Mouse (Mus musculus) MEL (cell line): Measurements from ENCODE around the gene Nucks1. TPM values are rescaled to one million over a fixed set of nuclear protein-coding genes. Genes with fewer than 3 reads are reported as not detected.
A peak's percentile ranks its signal among the peaks of the same experiment; 100 is the strongest.

Source experiments
- DNase-seq: peaks from one replicate; pipeline ENCODE4 v3.0.0; 2011; ENCODE audit warnings: low read depth, low spot score
- H3K27ac ChIP-seq: 2 replicates; pipeline ENCODE4 v1.5.1; 2012; ENCODE audit warnings: low read depth, mild to moderate bottlenecking, control low read depth, low read length, moderate library complexity; ENCODE audit not compliant: control insufficient read depth
- H3K27me3 ChIP-seq, 2 experiments: fragments of 150-350 bp in 1 of 2; sonication (generic) in 1 of 2; 2 replicates each; pipeline ENCODE4 v1.6.1; 2012; ENCODE audit warnings: low read length in 2 of 2, mild to moderate bottlenecking in 2 of 2, improper control_type of control experiment in 1 of 2, moderate library complexity in 1 of 2; ENCODE audit not compliant: insufficient read depth in 2 of 2, control insufficient read depth in 1 of 2
- H3K36me3 ChIP-seq, 2 experiments: 2 replicates each; pipeline ENCODE4 v1.6.1; 2012 to 2014; ENCODE audit warnings: low read length in 2 of 2, improper control_type of control experiment in 1 of 2, inconsistent platforms in 1 of 2, mild to moderate bottlenecking in 1 of 2; ENCODE audit not compliant: insufficient read depth in 2 of 2, control insufficient read depth in 1 of 2
- H3K4me1 ChIP-seq, 2 experiments: fragments of 150-350 bp in 1 of 2; sonication (generic) in 1 of 2; 2 replicates each; pipeline ENCODE4 v1.6.1; 2012; ENCODE audit warnings: low read length in 2 of 2, improper control_type of control experiment in 1 of 2, mild to moderate bottlenecking in 1 of 2; ENCODE audit not compliant: insufficient read depth in 2 of 2, control insufficient read depth in 1 of 2
- H3K4me3 ChIP-seq, 2 experiments: fragments of 150-350 bp in 1 of 2; sonication (generic) in 1 of 2; 2 replicates each; pipeline ENCODE4 v1.5.1; 2012; ENCODE audit warnings: low read depth in 2 of 2, low read length in 2 of 2, mild to moderate bottlenecking in 2 of 2, moderate library complexity in 2 of 2, control low read depth in 1 of 2, improper control_type of control experiment in 1 of 2; ENCODE audit not compliant: control insufficient read depth in 1 of 2, insufficient read depth in 1 of 2
- H3K79me2 ChIP-seq: 2 replicates; pipeline ENCODE4 v1.6.1; 2012; ENCODE audit warnings: mild to moderate bottlenecking, low read length, moderate library complexity; ENCODE audit not compliant: control insufficient read depth, poor library complexity, insufficient read depth
- H3K9ac ChIP-seq: 2 replicates; pipeline ENCODE4 v1.6.1; 2012; ENCODE audit warnings: low read depth, mild to moderate bottlenecking, control low read depth, low read length, moderate library complexity; ENCODE audit not compliant: control insufficient read depth, poor library complexity, severe bottlenecking
- H3K9me3 ChIP-seq: fragments of 150-350 bp; sonication (generic); replicated peaks from 2 replicates; pipeline ENCODE4 v1.6.1; 2012; ENCODE audit warnings: mild to moderate bottlenecking, low read length, improper control_type of control experiment, moderate library complexity; ENCODE audit not compliant: insufficient read depth
- BHLHE40 ChIP-seq: IDR thresholded peaks from 2 replicates; pipeline ENCODE4 v1.6.1; 2012; ENCODE audit warnings: low read depth, mild to moderate bottlenecking, inconsistent platforms, low read length, improper control_type of control experiment, borderline replicate concordance
- CHD1 ChIP-seq: IDR thresholded peaks from 2 replicates; pipeline ENCODE4 v1.6.1; 2012; ENCODE audit warnings: low read depth, mild to moderate bottlenecking, inconsistent platforms, low read length, improper control_type of control experiment
- CHD2 ChIP-seq: IDR thresholded peaks from 2 replicates; pipeline ENCODE4 v1.6.1; 2011; ENCODE audit warnings: low read length, improper control_type of control experiment
- CTCF ChIP-seq, 3 experiments: IDR thresholded peaks in 2 of 3; conservative IDR thresholded peaks in 1 of 3; 2 replicates each; pipeline ENCODE4 v1.5.1; 2011 to 2012; ENCODE audit warnings: low read length in 3 of 3, low read depth in 2 of 3, mild to moderate bottlenecking in 2 of 3, improper control_type of control experiment in 1 of 3, inconsistent platforms in 1 of 3, mixed read lengths in 1 of 3, moderate library complexity in 1 of 3; ENCODE audit not compliant: control insufficient read depth in 1 of 3, insufficient read depth in 1 of 3, poor library complexity in 1 of 3, severe bottlenecking in 1 of 3
- E2F4 ChIP-seq: IDR thresholded peaks from 2 replicates; pipeline ENCODE4 v1.6.1; 2011; ENCODE audit warnings: low read depth, low read length, improper control_type of control experiment, borderline replicate concordance
- ELF1 ChIP-seq: IDR thresholded peaks from 2 replicates; pipeline ENCODE4 v1.6.1; 2014; ENCODE audit warnings: low read depth, mild to moderate bottlenecking, inconsistent platforms, low read length, improper control_type of control experiment, moderate library complexity
- EP300 ChIP-seq, 2 experiments: IDR thresholded peaks; 2 replicates each; pipeline ENCODE4 v1.6.1; 2011; ENCODE audit warnings: improper control_type of control experiment in 2 of 2, low read length in 2 of 2, low read depth in 1 of 2, mild to moderate bottlenecking in 1 of 2
- ETS1 ChIP-seq: IDR thresholded peaks from 2 replicates; pipeline ENCODE4 v1.6.1; 2012; ENCODE audit warnings: low read depth, mild to moderate bottlenecking, inconsistent platforms, low read length, improper control_type of control experiment, moderate library complexity
- GATA1 ChIP-seq: IDR thresholded peaks from 2 replicates; pipeline ENCODE4 v1.6.1; 2011; ENCODE audit warnings: low read depth, low read length, improper control_type of control experiment
- HCFC1 ChIP-seq: IDR thresholded peaks from 2 replicates; pipeline ENCODE4 v1.6.1; 2012; ENCODE audit warnings: low read depth, mild to moderate bottlenecking, inconsistent platforms, low read length, improper control_type of control experiment, moderate library complexity
- JUND ChIP-seq: IDR thresholded peaks from 2 replicates; pipeline ENCODE4 v1.6.1; 2011; ENCODE audit warnings: low read depth, mild to moderate bottlenecking, improper control_type of control experiment, low read length
- KAT2A ChIP-seq: conservative IDR thresholded peaks from 2 replicates; pipeline ENCODE4 v1.6.1; 2012; ENCODE audit warnings: low read depth, low read length, improper control_type of control experiment, inconsistent platforms
- MAFK ChIP-seq: IDR thresholded peaks from 2 replicates; pipeline ENCODE4 v1.6.1; 2011; ENCODE audit warnings: low read depth, mild to moderate bottlenecking, low read length, improper control_type of control experiment, borderline replicate concordance
- MAX ChIP-seq: IDR thresholded peaks from 2 replicates; pipeline ENCODE4 v1.6.1; 2011; ENCODE audit warnings: low read length, improper control_type of control experiment
- MAZ ChIP-seq: IDR thresholded peaks from 2 replicates; pipeline ENCODE4 v1.6.1; 2012; ENCODE audit warnings: low read depth, mild to moderate bottlenecking, inconsistent platforms, low read length, improper control_type of control experiment
- MEF2A ChIP-seq: IDR thresholded peaks from 2 replicates; pipeline ENCODE4 v1.6.1; 2014; ENCODE audit warnings: low read depth, mild to moderate bottlenecking, inconsistent platforms, low read length, improper control_type of control experiment; ENCODE audit not compliant: poor library complexity, insufficient replicate concordance, severe bottlenecking; ENCODE audit errors: extremely low read depth
- MXI1 ChIP-seq: IDR thresholded peaks from 2 replicates; pipeline ENCODE4 v1.6.1; 2011; ENCODE audit warnings: mild to moderate bottlenecking, low read depth, low read length, improper control_type of control experiment
- MYB ChIP-seq: IDR thresholded peaks from 2 replicates; pipeline ENCODE4 v1.6.1; 2011; ENCODE audit warnings: mild to moderate bottlenecking, low read depth, low read length, improper control_type of control experiment
- MYC ChIP-seq: IDR thresholded peaks from 2 replicates; pipeline ENCODE4 v1.6.1; 2011; ENCODE audit warnings: low read depth, mild to moderate bottlenecking, low read length, improper control_type of control experiment, moderate library complexity
- NELFE ChIP-seq: IDR thresholded peaks from 2 replicates; pipeline ENCODE4 v1.6.1; 2011; ENCODE audit warnings: low read depth, low read length, improper control_type of control experiment
- NRF1 ChIP-seq: IDR thresholded peaks from 2 replicates; pipeline ENCODE4 v1.6.1; 2014; ENCODE audit warnings: low read depth, mild to moderate bottlenecking, inconsistent platforms, low read length, improper control_type of control experiment, moderate library complexity; ENCODE audit not compliant: poor library complexity, insufficient read depth, severe bottlenecking
- POLR2A ChIP-seq, 2 experiments: IDR thresholded peaks; 2 replicates each; pipeline ENCODE4 v1.6.1; 2011 to 2012; ENCODE audit warnings: low read length in 2 of 2, mild to moderate bottlenecking in 2 of 2, control low read depth in 1 of 2, improper control_type of control experiment in 1 of 2, low read depth in 1 of 2, moderate library complexity in 1 of 2; ENCODE audit not compliant: control insufficient read depth in 1 of 2, insufficient read depth in 1 of 2, poor library complexity in 1 of 2
- POLR2AphosphoS2 ChIP-seq: IDR thresholded peaks from 2 replicates; pipeline ENCODE4 v1.6.1; 2011; ENCODE audit warnings: low read length, improper control_type of control experiment
- POLR2AphosphoS5 ChIP-seq: IDR thresholded peaks from 2 replicates; pipeline ENCODE4 v1.6.1; 2012; ENCODE audit warnings: low read depth, borderline replicate concordance, mild to moderate bottlenecking, inconsistent platforms, low read length, moderate library complexity, mixed read lengths
- RAD21 ChIP-seq: IDR thresholded peaks from 2 replicates; pipeline ENCODE4 v1.6.1; 2011; ENCODE audit warnings: mild to moderate bottlenecking, low read depth, low read length, improper control_type of control experiment
- SIN3A ChIP-seq: IDR thresholded peaks from 2 replicates; pipeline ENCODE4 v1.6.1; 2012; ENCODE audit warnings: low read length, improper control_type of control experiment, inconsistent platforms
- SMC3 ChIP-seq: IDR thresholded peaks from 2 replicates; pipeline ENCODE4 v1.6.1; 2011; ENCODE audit warnings: low read depth, low read length, improper control_type of control experiment
- TAL1 ChIP-seq: IDR thresholded peaks from 2 replicates; pipeline ENCODE4 v1.6.1; 2012; ENCODE audit warnings: mild to moderate bottlenecking, inconsistent platforms, low read length, moderate library complexity, mixed read lengths
- TBP ChIP-seq: IDR thresholded peaks from 2 replicates; pipeline ENCODE4 v1.8.0; 2011; ENCODE audit warnings: low read depth, low read length, improper control_type of control experiment
- TCF12 ChIP-seq: IDR thresholded peaks from 2 replicates; pipeline ENCODE4 v1.6.1; 2014; ENCODE audit warnings: low read depth, mild to moderate bottlenecking, inconsistent platforms, low read length, improper control_type of control experiment, moderate library complexity
- UBTF ChIP-seq: IDR thresholded peaks from 2 replicates; pipeline ENCODE4 v1.6.1; 2012; ENCODE audit warnings: low read depth, mild to moderate bottlenecking, inconsistent platforms, low read length, improper control_type of control experiment, moderate library complexity, borderline replicate concordance; ENCODE audit not compliant: insufficient read depth
- USF1 ChIP-seq: IDR thresholded peaks from 2 replicates; pipeline ENCODE4 v1.6.1; 2014; ENCODE audit warnings: low read depth, mild to moderate bottlenecking, inconsistent platforms, low read length, improper control_type of control experiment, moderate library complexity
- USF2 ChIP-seq, 2 experiments: IDR thresholded peaks; 2 replicates each; pipeline ENCODE4 v1.6.1; 2011 to 2012; ENCODE audit warnings: improper control_type of control experiment in 2 of 2, low read length in 2 of 2, borderline replicate concordance in 1 of 2, inconsistent platforms in 1 of 2, low read depth in 1 of 2, mild to moderate bottlenecking in 1 of 2; ENCODE audit not compliant: insufficient read depth in 1 of 2
- ZC3H11A ChIP-seq: IDR thresholded peaks from 2 replicates; pipeline ENCODE4 v1.6.1; 2012; ENCODE audit warnings: low read depth, mild to moderate bottlenecking, inconsistent platforms, low read length, improper control_type of control experiment
- ZKSCAN1 ChIP-seq: IDR thresholded peaks from 2 replicates; pipeline ENCODE4 v1.6.1; 2012; ENCODE audit warnings: low read depth, mild to moderate bottlenecking, inconsistent platforms, low read length, improper control_type of control experiment, moderate library complexity
- ZNF384 ChIP-seq: IDR thresholded peaks from 2 replicates; pipeline ENCODE4 v1.6.1; 2012; ENCODE audit warnings: low read depth, mild to moderate bottlenecking, inconsistent platforms, low read length, improper control_type of control experiment
- polyA plus RNA-seq, 2 experiments: library from polyadenylated mRNA; stranded (reverse) in 1 of 2; unstranded in 1 of 2; fragments of >175 nt in 1 of 2; fragments of >200 nt in 1 of 2; gene quantifications; 2 replicates each; pipeline versions ENCODE4 v1.2.1 to v1.2.4; 2012; ENCODE audit warnings: low replicate concordance in 2 of 2, low read depth in 1 of 2; ENCODE audit not compliant: insufficient read length in 2 of 2, insufficient read depth in 1 of 2, missing spikeins in 1 of 2
- total RNA-seq: library from RNA; depleted of rRNA; stranded (reverse); fragments of 300-350 nt; gene quantifications from 2 replicates; pipeline ENCODE4 v1.2.3, GENCODE M21; 2012

Nucks1 gene
- total and polyA plus RNA-seq, 3 experiments = 53.7 to 113 (median 84.0) TPM

- Histone ChIP-seq H3K9me3 (no peaks in the 10 kb centered on the region), H3K4me1 (peaks cover 36 to 43% of the 10 kb centered on the region in 2 experiments), H3K27ac (peak overlapping the region; percentile 88), H3K36me3 (peaks cover 0 to 43% of the 10 kb centered on the region in 2 experiments; a peak in 2 of 4 replicates), H3K9ac (peak overlapping the region; percentile 44), H3K4me3 (no peak overlapping the region), H3K79me2 (no peaks in the 10 kb centered on the region), H3K27me3 (no peaks in the 10 kb centered on the region)
- DNase-seq = peak; percentile 65
- TF ChIP-seq TBP (peak; percentile 45; the same call in 1 of the 2 replicates), ELF1 (no peak), HCFC1 (no peak), UBTF (no peak), TAL1 (no peak), CHD1 (no peak), POLR2A (IDR thresholded peaks at IDR 0.05; ENCODE audit: control insufficient read depth in 1 of 2, insufficient read depth in 1 of 2, low read depth in 1 of 2, low read length in 2 of 2, poor library complexity in 1 of 2) (no peak), MAFK (no peak), MYB (peak; percentile 72), MAZ (no peak), MEF2A (no peak), MAX (peak; percentile 67), JUND (no peak), E2F4 (no peak), CHD2 (no peak), ZC3H11A (no peak), MYC (no peak), SIN3A (no peak; the same call in 1 of the 2 replicates), ZNF384 (no peak), EP300 (IDR thresholded peaks at IDR 0.05; ENCODE audit: low read depth in 1 of 2, low read length in 2 of 2) (peak in 1 of 2 experiments; percentile 72; a peak in 2 of 4 replicates), USF2 (IDR thresholded peaks at IDR 0.05; ENCODE audit: borderline replicate concordance in 1 of 2, insufficient read depth in 1 of 2, low read depth in 1 of 2, low read length in 2 of 2) (0 out of 4 replicates have a peak, but pooled peaks of 1 of the 2 experiments have one; percentile 19), ETS1 (peak; percentile 57), SMC3 (no peak), GATA1 (peak; percentile 71), TCF12 (peak; percentile 38; the same call in 1 of the 2 replicates), POLR2AphosphoS2 (no peak), ZKSCAN1 (no peak), KAT2A (no peak), POLR2AphosphoS5 (no peak), USF1 (peak; percentile 82), MXI1 (peak; percentile 40; the same call in 1 of the 2 replicates), NELFE (no peak), BHLHE40 (no peak), CTCF (IDR thresholded peaks at IDR 0.05 in 2 of 3, conservative IDR thresholded peaks at IDR 0.05 in 1 of 3; ENCODE audit: control insufficient read depth in 1 of 3, insufficient read depth in 1 of 3, low read depth in 2 of 3, low read length in 3 of 3, poor library complexity in 1 of 3, severe bottlenecking in 1 of 3) (no peak), NRF1 (no peak), RAD21 (no peak)
Measured at GRCm38 (mm10) chr1:131946462-131947215, 36.3 kb downstream of the Nucks1 start.
